Mouse (Mus musculus) right cerebral cortex, adult 2 months (tissue): ENCODE data around the gene Lrrc30.

Source experiments
- DNase-seq, 2 experiments: peaks; one replicate each; pipeline ENCODE4 v3.0.0; 2021 to 2022; ENCODE audit warnings: low spot score in 2 of 2

Lrrc30 gene

GRCm38 (mm10) chr17:67583422-67583821, 49.1 kb downstream of the Lrrc30 start:
- DNase-seq, result no peak

- no peak for DNase-seq
These were observed 49.7 kb downstream of the Lrrc30 start for GRCm38 (mm10) chr17:67582681-67583356.

- no peak for DNase-seq
These were observed 50.7 kb downstream of the Lrrc30 start for GRCm38 (mm10) chr17:67581839-67582238.
